Mouse (Mus musculus) adrenal gland, postnatal 4 days (tissue): ENCODE measurements around the gene Srp14. TPM values are rescaled to one million over a fixed set of nuclear protein-coding genes. Genes with fewer than 3 reads are reported as not detected.
A peak's percentile ranks its signal among the peaks of the same experiment; 100 is the strongest.

Experiments used
- DNase-seq, 2 experiments: peaks; one replicate each; pipeline ENCODE4 v3.0.0; 2021 to 2022; ENCODE audit warnings: low spot score in 2 of 2, mixed read lengths in 2 of 2
- total RNA-seq, 2 experiments: library from RNA; stranded (reverse); gene quantifications; 2 replicates each; pipeline ENCODE4 v1.2.3; 2021

Srp14 gene
- total RNA-seq, 2 experiments from 2014 or later, result 143 to 152 TPM

DNA sequence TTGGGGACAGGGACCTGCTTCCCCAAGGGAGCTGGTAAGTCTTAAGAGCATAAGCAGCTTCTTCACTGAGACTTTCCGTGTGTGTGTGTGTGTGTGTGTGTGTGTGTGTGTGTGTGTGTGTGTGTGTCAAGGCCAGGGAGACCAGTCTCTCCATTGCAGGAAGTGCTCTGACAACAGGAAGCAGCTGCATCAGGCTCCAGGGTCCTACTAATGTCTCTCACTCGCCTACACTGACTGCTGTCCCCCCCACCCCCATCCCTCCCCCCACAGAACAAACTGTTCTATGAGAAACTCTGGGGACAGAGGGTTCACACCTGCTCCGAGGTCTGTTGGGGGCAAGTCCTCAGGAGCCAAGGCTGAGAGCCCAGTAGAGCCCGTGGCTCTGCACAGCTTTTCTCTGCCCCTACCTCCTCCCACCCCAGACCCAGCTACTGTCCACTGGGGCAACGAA lies 11.8 kb upstream of the Srp14 start:
- DNase-seq, result no peak

DNA sequence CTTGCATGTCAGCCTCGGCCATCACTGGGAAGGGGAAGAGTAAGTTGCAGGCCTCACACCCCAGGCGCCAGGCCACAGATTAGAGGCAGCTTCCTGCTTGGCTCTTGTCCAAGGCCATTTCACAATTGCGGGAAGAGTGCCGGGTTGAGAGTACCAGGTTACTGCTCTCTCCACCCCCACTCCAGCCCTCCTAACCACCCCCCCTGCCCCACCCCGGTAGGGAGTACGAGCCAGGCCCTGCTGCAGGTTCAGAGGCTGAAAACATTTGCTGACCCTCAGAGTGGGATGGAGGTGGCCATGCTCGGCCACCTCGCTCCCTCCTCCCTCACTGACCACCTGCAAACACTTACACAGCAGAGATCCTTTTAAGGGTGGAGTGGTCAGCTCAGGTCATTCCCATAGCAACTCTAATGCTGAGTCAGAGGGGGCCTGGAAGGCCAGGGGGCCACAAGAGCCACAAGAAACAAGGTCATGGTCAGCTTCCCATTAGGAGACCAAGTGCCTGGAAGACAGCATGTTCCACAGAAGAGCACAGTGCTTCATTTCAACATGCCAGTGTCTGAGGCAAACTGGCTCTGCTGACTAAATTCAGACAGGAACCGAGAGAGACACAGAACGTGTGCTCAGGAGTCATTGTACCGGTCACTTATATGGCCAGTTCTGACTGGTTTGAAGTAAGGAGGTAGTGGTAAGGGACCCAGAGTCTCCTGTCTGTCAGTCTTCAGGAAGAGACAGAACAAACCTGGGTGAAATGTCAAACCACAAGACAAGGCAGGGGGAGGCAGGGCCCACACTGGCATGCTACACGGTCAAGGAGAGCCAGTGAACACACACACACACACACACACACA lies 11.0 kb upstream of the Srp14 start:
- DNase-seq, result peak; percentile 32 to 51

DNA sequence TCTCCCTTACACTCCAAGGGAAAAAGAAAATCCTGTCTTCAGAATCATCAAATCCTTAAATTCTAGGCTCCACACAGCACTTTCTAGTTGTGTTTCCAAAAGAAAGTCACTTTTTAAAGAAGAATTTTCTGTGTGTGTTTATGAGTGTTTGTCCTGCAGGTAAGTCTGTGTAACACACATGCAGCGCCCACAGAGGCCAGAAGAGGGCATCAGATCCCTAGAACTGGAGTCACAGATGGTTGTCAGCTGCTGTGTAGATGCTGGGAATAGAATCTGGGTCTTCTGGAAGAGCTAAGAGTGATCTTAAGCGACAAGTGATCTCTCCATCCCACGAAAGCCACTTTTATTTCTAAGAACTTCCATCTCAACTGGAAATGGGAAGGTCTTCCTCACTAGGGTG lies 8.3 kb upstream of the Srp14 start:
- DNase-seq, result no peak

DNA sequence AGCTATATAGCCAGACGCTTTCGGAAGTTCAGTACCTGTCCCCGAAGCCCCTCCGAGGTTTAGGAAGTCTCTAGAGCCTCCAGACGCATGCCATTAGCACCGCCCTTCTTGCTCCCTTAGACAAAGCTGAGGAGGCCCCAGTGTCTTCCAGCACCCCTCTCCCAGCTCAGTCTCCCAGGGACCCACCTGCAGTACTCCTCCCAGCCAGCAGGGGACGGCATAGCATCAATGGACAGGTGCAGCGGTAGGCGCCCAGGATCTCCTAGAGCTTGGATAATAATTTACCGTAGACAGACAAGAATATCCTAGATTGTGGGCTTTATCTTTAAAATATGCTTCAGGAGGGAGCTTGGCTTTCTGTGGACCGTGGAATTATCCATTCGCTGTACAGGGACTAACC lies 7.4 kb upstream of the Srp14 start:
- peak; percentile 77 to 80 for DNase-seq

DNA sequence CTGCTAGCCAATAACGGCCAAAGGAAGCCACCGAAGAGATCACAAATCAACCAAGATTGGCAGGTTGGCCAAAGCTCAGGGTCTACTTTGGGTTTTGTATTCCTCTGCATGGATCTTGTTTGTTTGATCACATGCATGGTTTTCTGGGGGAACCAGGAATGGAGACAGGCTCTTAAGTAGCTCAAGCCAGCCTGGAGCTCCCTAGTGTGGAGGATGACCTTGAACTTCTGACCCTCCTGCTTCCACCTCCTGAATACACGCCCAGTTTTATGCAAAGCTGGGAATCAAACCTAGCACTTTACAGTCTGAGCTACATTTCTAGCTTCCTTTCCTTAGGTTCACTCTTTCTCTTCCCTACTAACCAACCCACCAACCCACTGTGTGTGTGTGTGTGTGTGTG lies 5.9 kb upstream of the Srp14 start:
- DNase-seq, result no peak

DNA sequence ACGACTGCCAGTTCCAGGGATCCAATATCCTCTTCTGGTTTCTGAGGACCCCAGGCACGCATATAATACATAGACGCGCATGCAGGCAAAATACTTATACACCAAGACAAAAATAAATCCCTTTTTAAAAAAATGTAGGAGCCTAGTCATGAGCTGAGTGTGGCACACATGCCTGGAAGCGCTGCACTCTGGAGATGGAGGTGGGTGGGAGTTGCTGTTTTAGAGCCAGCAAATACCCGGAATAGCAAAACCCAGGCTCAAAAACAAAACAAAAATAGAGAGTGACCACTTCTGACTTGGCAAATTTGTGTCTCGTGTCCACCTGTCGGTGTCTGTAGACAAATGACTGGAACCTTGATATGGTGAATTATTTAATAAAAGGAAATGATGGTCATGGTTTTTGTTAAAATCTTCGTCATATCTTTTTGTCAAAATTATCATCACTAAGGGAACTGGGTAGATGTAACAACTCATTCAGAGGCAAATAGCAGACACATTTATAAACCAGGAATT lies 4.9 kb upstream of the Srp14 start:
- DNase-seq, result no peak

DNA sequence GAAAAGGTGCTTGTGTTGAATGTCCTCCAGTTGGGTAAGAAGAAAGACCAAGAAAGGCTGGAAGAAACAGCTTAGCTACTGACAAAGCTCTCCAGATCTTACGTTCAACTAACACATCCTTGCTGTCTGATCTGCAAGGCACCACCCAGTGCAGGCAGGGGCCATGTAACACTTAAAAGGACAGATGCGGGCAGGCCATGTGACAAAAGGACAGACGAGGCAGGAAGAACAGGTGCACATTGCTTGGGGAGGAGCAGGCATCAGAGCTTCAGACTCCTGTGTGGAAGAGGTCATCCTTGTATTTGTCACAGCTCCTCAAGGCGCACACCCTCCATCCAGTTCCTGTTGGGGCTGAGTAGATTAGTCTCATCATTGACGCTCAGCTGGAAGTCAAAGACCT lies 3.5 kb upstream of the Srp14 start:
- DNase-seq, result no peak

DNA sequence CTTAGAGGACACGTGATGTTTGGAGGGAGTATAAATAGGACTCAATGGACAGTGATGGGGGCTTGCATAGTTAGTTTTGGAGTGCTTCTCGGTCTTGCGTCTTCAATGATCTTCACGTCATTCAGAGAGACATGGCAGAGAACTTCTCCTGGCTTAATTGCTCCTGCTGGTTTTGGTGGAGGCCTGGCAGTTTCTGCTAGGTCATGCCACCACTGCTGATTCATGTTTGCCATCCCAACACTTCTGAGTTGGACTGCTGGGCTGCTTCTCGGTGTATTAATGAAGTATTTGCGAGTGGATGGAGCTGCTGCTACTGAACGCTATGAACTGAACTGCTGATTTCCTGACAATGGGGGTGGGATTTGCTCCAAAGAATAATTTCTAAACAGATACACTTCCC lies 1.4 kb upstream of the Srp14 start:
- DNase-seq, result no peak

DNA sequence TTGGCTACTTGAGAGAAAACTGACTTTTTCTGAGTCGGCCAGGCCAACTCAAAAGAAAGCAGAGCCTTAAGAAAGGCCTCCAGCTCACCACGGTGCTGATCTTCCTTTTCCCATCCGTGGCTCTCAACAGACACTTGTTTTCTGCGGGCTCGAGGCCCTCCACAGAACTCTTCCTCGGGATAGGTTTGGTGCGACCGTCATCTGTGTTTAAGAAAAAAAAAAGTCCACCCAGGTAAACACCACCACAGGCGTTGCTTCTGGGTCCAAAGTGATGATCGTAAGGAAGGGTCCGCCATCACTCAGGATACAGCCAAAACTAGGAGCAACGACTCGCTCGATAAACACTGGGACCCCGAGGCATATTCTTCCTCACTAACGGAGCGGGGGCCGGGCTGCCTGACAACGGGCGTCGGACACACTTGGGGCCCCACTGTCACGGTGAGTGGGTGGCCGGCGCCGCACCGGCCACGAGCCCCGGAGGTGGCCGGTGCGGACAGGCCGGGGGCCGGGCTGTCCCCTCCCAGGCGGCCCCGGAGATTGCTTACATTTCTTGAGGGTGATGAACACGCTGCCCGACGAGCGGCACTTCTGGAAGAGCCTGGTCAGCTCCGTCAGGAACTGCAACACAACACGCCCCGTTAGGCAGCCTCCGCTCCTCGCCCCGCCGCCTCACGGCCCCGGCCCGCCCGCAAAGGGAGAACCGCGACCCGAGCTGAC lies 520 bp downstream of the Srp14 start:
- no peak for DNase-seq

DNA sequence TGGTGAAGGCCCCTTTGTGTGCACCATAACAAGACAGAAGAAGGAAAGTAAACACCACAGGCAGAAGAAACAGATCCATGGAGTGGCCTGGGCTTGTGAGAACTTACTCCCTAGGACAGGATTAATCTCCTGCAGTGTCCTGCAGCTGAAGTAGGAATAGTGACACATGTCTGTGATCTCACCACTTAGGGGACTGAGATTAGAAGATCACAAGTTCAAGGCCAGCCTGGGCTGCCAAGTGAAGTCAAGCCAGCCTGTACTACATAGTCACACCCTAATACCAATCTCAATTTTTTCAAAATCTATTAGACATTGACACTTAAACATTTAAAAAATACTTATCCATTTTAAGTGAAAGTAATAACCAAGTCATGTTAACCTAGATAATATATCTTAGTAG lies 11.2 kb downstream of the Srp14 start:
- DNase-seq, result no peak

DNA sequence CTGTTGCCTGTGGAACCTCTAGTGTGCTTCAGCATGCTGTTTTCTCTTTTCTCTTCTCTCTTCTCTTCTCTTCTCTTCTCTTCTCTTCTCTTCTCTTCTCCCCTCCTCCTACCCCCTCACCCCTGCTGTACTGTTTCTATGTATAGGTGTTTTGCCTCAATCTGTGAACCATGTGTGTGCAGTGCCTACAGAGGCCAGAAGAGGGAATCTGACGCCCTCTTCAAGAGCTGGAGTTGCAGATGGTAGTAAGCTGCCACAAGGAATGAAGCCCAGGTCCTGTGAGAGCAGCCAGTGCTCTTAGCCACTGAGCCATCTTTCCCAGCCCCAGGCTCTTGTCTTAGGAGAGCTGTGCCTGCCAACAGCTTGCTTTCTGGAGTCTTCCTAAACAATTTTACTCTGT lies 12.9 kb downstream of the Srp14 start:
- no peak for DNase-seq

DNA sequence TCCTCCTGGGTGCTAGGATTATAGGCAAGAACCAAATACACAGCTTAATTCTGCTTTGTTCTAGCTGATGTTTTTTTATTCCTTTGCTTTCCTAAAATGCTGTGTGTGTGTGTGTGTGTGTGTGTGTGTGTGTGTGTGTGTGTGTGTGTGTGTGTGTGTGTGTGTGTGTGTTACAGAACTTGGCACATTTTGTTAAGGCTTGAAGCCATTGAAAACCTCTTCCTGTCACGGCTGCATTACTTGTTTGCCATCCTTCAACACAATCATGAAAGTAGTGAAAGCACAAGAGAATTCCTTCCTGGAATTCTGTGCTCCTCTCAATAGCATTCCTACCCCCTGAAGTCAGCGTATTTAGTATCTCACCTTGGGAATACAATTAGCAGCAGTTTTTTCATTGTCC lies 13.6 kb downstream of the Srp14 start:
- no peak for DNase-seq

DNA sequence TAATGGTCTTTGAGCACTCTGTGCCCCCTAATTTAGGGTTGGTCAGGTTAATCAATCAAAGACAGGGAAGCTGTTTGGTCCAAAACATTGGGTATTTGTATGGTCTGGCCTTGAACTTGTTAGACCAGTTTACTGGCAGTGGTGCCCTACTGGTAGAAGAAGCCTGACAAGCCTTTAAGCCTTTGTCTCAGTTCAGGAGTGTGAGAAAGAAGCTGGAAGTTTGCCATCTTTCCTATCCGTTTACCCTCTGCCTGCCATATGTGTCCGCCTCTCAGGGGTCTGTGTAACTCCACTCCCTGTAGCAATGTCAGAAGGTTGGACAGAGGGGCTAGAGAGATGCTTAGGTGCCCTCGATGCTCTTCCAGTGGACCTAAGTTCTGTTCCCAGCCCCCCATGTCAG lies 15.1 kb downstream of the Srp14 start:
- no peak for DNase-seq

DNA sequence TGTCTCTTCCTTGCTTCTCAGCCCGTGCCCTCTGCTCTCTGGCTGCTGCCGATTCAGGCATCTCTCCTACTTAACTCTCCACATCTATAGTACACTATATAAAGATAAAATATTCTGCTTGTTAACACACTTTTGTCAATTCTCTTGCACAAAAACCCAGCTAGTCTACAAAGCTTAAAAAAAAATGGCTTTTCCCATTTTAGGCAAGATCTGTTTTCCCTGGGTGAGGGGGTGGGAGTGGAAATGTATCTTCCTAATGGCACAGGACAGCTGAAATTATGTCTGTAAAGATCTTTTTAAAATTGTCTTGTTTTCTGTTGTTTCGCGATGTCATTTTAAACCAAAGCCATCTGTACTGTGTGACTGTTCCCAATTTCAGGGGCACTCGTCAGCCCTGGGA lies 16.0 kb downstream of the Srp14 start:
- DNase-seq, result no peak

DNA sequence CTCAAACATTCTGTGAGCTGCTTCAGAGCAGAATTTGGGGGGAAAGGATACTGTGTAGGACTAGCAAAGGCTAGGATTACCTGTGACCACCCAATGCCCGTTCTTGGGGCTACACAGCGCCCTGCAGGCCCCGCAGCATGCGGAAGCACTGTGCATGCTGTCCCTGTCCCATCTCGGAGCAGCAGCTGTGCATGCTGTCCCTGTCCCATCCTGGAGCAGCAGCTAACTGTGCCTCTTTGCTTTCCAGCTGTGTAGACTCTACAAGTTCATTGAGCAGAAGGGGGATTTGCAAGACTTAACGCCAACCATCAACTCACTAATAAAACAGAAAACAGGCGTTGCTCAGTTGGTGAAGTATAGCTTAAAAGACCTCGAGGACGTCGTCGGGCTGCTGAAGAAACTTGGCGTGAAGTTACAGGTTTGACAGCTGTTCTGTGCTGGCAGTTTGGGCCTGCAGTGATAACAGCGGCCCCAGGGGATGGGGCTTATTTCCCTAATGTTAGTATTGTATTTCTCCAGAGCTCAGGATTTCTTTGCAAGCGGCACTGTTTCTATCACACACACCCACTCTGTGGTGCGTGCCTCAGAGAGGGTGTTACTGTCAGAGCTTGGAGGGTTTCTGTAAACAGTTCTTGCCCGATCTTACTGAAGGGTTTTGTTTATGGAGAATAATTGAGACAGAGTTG lies 17.9 kb downstream of the Srp14 start:
- DNase-seq, result no peak

DNA sequence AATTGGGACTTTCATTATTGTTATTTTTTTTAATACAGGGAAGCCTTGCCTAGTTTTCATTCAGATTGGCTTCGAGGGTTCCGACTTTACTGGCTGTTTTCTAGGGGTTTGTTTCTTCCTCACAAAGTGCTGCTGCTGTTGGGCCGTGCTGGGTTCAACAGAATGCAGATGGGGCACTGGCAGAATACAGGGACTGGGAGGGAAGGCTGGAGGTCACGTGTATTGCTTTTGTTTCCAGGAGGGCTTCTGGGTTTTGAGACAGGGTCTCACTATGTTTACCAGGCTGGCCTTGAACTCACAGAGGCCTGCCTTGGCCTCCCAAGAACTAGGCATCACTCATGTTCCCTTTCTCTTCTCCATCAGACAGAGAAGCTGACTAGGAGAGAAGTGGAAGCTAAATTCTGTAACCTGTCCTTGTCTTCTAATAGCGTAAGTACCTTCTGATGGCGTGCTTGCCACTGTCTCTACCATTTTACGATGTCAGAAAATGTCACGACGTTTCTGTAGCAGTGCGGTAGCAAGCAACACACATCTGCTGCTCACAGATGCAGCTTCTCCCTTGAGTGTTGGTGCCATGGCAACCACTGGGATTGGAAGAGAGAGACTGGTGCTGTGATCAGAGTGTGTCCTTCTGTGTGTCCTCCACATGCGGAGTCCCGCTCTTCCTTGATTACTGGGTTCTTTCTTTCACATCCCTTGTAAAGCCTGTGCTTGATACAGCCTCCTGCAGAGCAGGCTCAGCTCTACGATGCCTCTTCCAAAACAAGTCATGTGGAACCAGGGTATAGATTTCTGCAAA lies 21.8 kb downstream of the Srp14 start:
- DNase-seq, result no peak

DNA sequence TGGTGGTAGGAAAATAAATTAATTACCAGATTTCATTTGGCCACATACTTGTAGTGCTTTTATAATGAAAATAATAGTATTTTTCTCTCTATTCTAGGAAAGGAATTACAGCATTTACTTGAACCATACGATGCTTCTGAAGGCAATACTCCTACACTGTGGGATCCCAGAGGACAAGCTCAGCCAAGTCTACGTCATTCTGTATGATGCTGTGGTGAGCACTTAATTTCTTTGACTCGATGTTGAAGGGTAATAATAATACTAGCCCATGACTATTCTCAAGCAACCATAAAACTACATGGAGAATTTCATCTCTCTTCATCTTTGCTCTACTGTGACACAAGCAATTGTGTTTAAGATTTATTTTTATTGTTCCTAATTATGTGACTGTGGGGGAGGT lies 22.5 kb downstream of the Srp14 start:
- DNase-seq, result no peak

DNA sequence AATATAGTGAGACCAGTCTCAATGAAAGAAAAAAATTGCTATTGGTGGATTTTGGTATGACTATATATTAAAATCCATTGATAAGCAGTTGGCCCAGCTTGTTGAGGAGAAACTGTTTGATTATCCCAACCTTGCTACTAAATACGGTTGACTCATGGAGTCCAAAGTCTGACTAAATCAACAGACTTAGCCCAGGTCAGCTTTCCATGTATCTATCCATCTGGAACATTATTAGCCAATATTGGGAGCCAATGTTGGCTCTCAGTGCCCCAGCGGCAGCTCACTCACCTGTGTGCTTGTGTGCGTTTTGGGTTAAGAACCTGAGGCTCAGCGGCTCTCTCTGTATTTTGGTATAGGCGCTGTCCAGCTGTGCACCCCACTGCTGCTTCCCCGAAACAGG lies 28.5 kb downstream of the Srp14 start:
- DNase-seq, result no peak

DNA sequence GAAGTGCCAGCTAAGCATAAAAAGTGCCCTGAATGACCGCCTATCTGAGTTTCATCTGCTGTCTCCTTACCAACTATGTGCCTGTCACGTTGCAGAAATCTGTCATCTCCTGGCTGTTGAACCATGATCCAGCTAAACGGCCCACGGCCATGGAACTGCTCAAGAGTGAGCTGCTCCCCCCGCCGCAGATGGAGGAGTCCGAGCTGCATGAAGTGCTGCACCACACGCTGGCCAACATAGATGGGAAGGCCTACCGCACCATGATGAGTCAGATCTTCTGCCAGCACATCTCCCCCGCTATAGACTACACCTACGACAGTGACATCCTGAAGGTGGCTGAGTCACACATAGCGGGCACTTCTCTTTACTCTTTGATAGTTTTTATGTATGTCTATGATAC lies 31.3 kb downstream of the Srp14 start:
- no peak for DNase-seq

DNA sequence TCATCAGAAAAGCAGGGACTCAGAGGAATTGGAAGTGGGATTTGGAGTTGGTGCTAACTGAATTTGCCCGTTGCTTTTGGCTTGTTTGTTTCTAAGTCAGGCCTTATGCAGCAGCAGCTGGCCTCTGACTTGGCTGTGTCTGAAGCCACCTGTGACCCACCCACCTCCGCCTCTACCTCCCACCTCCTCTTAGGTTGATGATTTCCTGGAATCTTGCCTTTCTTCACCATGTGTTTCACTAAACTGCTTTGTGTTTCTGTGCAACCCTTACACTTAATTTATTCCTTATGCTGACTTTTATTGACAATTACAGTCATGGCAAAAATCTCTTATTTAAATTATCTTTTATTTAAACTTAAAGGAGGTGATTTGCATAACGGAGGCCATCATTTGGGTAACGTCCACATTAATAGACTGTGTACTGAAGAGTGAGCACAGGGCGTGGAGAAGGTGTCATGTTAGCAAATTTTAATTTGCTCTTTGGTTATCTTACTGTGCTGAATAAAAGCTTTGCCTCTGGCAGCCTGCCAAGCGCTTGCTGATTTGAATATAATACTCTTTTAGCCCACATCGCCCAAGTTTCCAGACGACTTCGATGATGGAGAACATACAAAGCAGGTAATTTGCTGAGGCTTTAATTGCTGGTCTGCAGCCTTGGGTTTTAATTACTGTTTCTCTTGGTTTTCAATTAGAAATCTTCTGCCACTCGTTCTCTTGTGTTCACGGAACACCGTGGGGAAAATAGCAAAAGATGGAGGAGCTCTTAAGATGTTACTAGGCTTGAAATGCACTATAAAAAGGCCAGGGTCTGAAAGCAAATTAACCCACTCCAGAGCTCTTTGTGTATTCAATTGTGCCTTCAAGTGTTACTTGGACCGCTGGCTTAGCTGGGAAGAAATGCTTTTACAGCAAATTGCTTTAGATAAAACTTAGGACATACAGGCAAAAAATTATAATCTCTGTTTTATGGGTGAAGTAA lies 33.5 kb downstream of the Srp14 start:
- DNase-seq, result no peak
